Mouse (Mus musculus) gonadal fat pad, adult 2 months (tissue): Measurements from ENCODE around the gene Txnrd1. TPM values are rescaled to one million over a fixed set of nuclear protein-coding genes. Genes with fewer than 3 reads are reported as not detected.
A peak's percentile ranks its signal among the peaks of the same experiment; 100 is the strongest.

ENCODE experiments used
- DNase-seq: peaks from one replicate; pipeline ENCODE4 v3.0.0-alpha.2; 2012; ENCODE audit warnings: low read depth
- polyA plus RNA-seq: library from polyadenylated mRNA; depleted of rRNA; stranded (reverse); fragments of >200 nt; gene quantifications from 2 replicates; pipeline ENCODE4 v1.2.3, GENCODE M21; 2012

Txnrd1 gene
- polyA plus RNA-seq, 1 experiment = 36.1 TPM

- DNase-seq = no peak
These were observed 15.8 kb upstream of the Txnrd1 start for GRCm38 (mm10) chr10:82817936-82818335.

- no peak for DNase-seq
These were observed 15.1 kb upstream of the Txnrd1 start for GRCm38 (mm10) chr10:82818661-82819060.

GRCm38 (mm10) chr10:82823108-82823778 is 10.5 kb upstream of the Txnrd1 start:
- no peak for DNase-seq

GRCm38 (mm10) chr10:82823779-82824177 is 10.0 kb upstream of the Txnrd1 start:
- DNase-seq = no peak

- DNase-seq = no peak
These were observed 9.2 kb upstream of the Txnrd1 start for GRCm38 (mm10) chr10:82824541-82824940.

- no peak for DNase-seq
These were observed 7.2 kb upstream of the Txnrd1 start for GRCm38 (mm10) chr10:82826516-82826915.

GRCm38 (mm10) chr10:82835898-82836297 is 2.1 kb downstream of the Txnrd1 start:
- no peak for DNase-seq

GRCm38 (mm10) chr10:82838390-82838789 is 4.6 kb downstream of the Txnrd1 start:
- no peak for DNase-seq

- no peak for DNase-seq
These were observed 10.3 kb downstream of the Txnrd1 start for GRCm38 (mm10) chr10:82844090-82844489.

- no peak for DNase-seq
These were observed 11.0 kb downstream of the Txnrd1 start for GRCm38 (mm10) chr10:82844731-82845130.

GRCm38 (mm10) chr10:82847821-82848459 is 14.2 kb downstream of the Txnrd1 start:
- DNase-seq = no peak

GRCm38 (mm10) chr10:82849686-82850353 is 16.1 kb downstream of the Txnrd1 start:
- DNase-seq = no peak

- DNase-seq = no peak
These were observed 16.6 kb downstream of the Txnrd1 start for GRCm38 (mm10) chr10:82850354-82850752.

- no peak for DNase-seq
These were observed 18.0 kb downstream of the Txnrd1 start for GRCm38 (mm10) chr10:82851751-82852150.

GRCm38 (mm10) chr10:82858032-82858680 is 24.4 kb downstream of the Txnrd1 start:
- DNase-seq = peak; percentile 71

- no peak for DNase-seq
These were observed 25.2 kb downstream of the Txnrd1 start for GRCm38 (mm10) chr10:82858691-82859532.

- DNase-seq = no peak
These were observed 25.8 kb downstream of the Txnrd1 start for GRCm38 (mm10) chr10:82859533-82859915.

GRCm38 (mm10) chr10:82860181-82860928 is 26.6 kb downstream of the Txnrd1 start:
- no peak for DNase-seq

- DNase-seq = no peak
These were observed 27.2 kb downstream of the Txnrd1 start for GRCm38 (mm10) chr10:82860929-82861315.

- DNase-seq = no peak
These were observed 29.4 kb downstream of the Txnrd1 start for GRCm38 (mm10) chr10:82863106-82863680.
